Mouse (Mus musculus): ENCODE measurements around the gene Lce1i.
"Not testable (repeated sequence)": the region's sequence is repeated elsewhere in the genome, so short reads cannot be mapped to it uniquely, and the experiment has no call there.

DNA sequence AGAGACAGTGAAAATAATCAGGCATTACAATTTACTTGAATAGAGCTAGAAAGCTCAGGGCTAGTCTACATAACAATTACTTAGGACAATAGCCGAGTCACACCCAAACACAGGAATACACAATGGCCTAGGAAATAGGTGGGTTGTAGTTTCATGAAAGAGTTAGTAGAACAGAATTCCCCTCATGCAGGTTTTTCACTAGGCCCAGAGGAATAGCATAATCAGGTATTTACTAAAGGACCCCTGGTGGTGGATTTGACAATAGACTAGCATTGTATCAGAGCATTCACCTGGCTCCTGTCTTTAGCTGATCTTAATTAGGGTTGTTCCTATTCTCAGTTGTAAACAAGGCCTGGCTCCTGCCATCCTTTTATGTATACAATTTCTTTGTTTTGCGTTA, 37.3 kb upstream of the Lce1i start:
- not testable (repeated sequence) for TF ChIP-seq CTCF (IDR thresholded peaks at IDR 0.05; ENCODE audit: low read depth, low read length); POLR2A (IDR thresholded peaks at IDR 0.05; ENCODE audit: extremely low read depth, insufficient read depth, low read length)
